Mouse (Mus musculus): ENCODE measurements at regions not wholly inside any gene's neighbourhood (a gene's known extent, or its start where the extent isn't known, plus 50 kb on each side); places are given as distances from the start of the nearest gene placed in this dataset.

GRCm38 (mm10) chr14:64585471-64586192 lies 481.5 kb downstream of the Prss52 start:
- TF ChIP-seq EP300 (IDR thresholded peaks at IDR 0.05; ENCODE audit: insufficient read depth, low read depth, low read length) (no peak), POLR2A (IDR thresholded peaks at IDR 0.05; ENCODE audit: insufficient read depth, low read depth, low read length) (no peak)

All from heart, adult 2 months (tissue).